Mouse (Mus musculus) CD4-positive, CD25-positive, alpha-beta regulatory T cell, adult 2 months (primary cell): ENCODE results near the gene Ghrh.

ENCODE experiments used
- DNase-seq: peaks from one replicate; pipeline ENCODE4 v3.0.0-alpha.2; 2012; ENCODE audit warnings: low read depth, low spot score

The Ghrh gene

DNA sequence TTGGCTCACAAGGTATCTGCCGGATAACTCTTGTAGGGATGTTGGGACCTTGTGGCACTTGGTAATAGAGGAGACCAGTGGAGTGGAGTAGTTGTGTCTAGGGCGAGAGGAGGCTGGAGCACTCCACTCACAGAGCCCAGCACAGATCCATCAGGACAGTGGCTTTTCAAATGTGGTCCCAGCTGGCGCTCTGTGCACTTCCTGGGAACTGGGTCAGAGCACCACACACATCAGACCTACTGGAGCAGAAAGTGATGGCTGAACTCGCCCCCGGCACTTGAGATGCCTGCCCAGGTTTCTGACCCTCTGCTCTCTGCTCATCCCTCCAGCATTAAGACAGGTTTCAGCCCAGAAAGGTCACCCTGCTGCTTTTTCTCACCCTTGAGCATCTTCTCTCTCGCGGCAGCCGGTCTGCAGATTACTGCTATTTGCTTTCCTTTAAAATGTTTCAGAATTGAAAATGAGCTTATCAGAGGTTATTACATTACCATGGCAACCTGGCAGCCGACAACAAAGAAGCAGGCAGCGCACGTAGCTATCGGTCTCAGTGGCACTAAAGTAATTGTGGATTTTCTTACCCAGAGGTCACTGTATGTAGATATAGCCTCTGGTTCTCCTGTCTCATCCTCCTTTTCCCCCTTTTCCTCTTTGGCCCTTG is 1.9 kb upstream of the Ghrh start:
- DNase-seq = no peak

GRCm38 (mm10) chr2:157343337-157343736 is 4.0 kb downstream of the Ghrh start:
- no peak for DNase-seq

DNA sequence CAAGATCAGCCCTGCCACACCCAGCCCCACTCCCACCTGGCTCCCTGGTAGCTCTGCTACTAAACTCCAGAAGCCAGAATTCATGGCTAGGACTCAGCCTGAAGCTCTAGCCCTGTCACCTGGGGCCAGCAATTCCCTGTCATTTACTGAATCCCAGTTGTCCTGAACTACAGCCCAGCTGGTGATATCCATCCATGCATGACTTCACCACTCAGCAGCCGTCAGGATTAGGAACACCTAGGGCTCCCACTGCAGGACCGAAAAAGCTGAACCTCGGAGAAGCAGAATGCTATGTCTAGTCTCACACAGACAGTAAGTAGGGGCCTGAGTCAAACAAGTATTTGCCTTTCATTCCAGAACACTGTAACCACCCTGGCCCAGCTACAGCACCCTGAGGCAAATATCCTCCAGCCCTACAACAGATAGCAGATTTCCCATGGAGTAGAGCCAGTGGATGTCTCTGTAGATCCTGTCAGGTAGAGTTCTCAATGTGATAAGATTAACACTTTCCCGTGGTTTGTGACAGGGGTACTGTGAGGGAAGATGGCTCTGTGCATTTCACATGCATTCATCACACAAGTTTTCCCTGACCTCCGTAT is 4.9 kb downstream of the Ghrh start:
- DNase-seq = no peak

DNA sequence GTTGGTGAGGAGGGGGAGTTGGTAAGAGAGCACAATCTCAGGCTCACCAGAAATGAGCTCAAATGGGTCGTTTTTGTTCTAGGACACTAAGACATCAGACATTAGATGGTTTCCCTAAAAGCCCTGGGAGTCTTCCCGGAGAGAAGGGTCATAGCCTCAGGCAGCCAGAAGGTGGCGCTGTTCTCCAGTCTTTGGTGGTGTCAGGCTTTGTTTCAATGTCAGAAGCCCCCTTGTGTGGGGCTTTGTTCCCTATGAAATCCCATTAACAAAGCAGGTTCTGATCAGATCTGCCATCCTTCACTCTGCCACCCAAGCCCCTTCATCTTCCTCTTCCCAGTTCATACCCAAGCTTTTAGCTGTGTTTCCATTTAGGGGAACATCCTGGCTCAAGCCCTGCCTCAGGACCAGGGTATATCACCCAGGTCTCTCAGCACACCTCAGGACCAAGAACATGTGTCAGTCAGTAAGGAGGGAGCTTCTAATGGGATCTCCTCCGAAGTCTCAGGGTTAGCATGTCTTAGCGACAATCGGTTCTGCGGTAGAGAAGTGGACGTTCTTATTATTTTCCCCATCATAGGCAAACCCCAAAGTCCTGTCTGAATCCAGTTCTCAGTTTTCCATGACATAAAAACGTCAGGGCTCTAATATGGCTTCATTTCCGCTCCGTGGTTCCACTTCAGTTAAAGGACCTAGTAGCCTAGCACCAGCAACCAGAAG is 5.6 kb downstream of the Ghrh start:
- peak; percentile 80 for DNase-seq

DNA sequence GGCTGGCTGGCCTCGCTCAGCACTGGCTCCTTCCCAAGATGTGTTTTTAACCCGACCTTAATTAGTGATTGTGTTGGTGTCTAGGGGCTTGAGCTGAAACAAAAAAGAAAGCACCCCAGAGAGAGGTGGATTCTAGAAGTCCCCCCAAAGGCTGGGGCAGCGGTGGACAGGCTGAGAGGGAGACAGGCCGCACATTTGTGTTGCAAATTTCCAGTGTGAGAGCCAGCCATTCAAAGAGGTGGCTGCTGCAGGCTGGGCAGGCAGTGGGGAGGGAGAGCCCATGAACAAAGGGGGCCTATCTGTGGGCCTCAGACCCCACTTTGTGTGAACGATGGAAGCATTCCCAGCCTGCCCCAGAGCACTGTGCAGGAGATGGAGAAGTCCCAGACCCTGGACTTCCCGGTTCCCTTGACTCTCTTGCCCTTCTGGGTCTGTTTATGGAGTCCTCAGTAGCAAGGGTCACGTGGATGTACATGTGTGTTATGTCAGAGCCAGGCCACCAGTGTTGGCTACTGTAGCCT is 7.0 kb downstream of the Ghrh start:
- DNase-seq = no peak

- DNase-seq = no peak
Measured at GRCm38 (mm10) chr2:157339532-157339931, 7.8 kb downstream of the Ghrh start.

GRCm38 (mm10) chr2:157338663-157339062 is 8.6 kb downstream of the Ghrh start:
- peak; percentile 85 for DNase-seq

DNA sequence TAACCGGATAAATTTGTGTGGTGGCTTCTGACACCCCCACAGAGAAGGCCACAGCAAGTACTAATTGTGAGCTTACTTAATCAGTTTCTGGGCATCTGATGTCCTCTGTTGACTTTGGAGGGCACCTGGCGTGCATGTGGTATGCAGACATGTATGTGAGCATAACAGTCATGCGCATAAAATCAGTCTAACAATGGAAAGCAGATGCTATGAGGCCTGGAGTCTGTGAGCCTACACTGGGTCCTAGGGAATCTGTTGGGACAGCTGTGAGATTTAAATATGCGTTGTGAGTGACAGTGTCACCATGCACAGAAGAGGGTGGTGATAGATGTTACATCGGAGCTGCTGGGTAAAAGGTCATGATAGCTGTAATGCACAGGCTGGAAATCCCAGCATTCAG is 15.2 kb downstream of the Ghrh start:
- no peak for DNase-seq

GRCm38 (mm10) chr2:157328570-157328969 is 18.7 kb downstream of the Ghrh start:
- no peak for DNase-seq

GRCm38 (mm10) chr2:157328106-157328505 is 19.2 kb downstream of the Ghrh start:
- DNase-seq = no peak

DNA sequence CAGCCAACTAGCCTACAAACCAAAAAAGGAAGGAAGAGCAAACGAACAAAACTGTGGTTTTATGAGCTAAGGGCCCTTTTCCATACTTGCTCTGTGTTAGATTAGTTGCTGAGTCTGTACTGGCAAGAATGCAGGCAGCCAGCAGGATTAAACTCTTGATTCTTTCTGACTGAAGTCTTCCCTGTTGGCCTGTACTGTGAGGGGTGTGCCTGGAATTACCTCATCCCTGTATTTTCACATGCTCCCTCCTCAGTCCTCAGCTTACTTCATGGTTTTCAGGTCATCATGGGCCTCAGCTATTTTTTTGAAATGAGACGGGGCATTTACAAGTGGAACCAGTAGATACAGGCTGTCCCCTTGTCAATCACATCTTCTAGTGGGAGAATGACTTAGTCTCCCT is 22.1 kb downstream of the Ghrh start:
- DNase-seq = no peak

GRCm38 (mm10) chr2:157322029-157322766 is 25.1 kb downstream of the Ghrh start:
- DNase-seq = no peak

- DNase-seq = no peak
Measured at GRCm38 (mm10) chr2:157320886-157321285, 26.4 kb downstream of the Ghrh start.

- no peak for DNase-seq
Measured at GRCm38 (mm10) chr2:157320135-157320534, 27.2 kb downstream of the Ghrh start.

DNA sequence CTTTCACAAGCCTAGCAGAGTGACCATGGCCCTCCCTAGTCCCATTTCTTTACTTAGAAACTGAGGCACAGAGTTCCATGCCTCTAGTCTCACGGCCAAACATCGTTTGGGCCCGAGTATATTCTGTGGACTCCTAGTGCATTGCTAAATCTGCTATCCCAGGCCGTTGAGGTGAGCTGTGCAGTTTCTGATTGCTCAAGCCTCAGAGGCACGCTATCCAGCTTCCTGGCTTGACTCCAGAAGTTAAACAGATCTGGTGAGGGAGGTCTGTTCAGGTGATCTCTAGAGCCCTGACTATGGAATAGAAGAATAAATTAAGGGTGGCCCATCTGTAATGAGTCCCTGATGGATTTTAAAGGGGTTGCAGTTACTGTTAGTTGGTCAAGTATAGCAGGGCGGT is 30.1 kb downstream of the Ghrh start:
- DNase-seq = no peak

DNA sequence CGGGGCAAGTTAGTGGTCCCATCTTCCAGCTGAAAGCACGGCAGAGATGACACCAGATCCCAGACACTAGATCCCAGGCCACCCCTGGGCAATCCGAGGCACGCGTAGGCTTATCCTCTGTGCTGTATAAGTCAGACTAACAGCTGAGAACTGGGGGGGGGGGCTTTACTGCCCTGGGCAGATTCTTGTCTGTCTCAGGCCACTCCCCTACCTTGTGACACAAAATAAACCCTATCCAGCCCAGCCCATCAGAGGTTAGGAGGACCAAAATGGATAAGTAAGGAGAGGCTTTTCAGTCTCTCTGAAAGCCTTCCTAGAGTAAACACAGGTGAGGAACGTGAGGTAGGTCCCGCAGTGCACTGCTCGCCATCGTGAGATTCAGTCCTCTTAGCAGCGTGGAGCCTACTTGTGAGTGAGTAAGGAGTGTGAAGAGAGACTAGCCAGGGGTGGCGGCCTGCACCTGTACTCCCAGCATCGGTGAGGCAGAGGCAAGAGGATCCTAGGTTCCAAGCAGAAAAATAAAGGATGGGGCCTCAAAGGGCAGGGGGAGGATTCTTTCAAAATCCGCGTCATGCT is 30.9 kb downstream of the Ghrh start:
- no peak for DNase-seq

DNA sequence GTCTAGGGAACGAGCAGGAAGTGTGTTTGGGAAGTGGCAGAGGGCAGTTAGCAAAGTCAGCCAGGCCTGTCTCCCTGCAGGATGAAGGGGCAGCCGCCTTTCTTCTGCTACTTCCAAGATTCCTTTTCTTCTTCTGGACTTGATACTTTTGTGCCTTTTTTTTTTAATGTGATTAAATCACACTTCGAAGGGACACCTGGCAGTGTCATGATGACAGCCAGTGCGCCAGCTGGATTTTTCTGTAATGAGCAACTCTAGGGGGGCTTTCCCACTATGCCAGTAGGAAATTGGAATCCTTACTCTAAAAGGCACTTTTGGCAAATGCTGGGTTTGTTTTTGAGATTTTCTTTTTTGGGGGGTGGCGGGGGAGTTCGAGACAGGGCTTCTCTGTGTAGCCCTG is 31.8 kb downstream of the Ghrh start:
- no peak for DNase-seq

- DNase-seq = no peak
Measured at GRCm38 (mm10) chr2:157314310-157314709, 33.0 kb downstream of the Ghrh start.

- no peak for DNase-seq
Measured at GRCm38 (mm10) chr2:157313718-157314117, 33.6 kb downstream of the Ghrh start.

GRCm38 (mm10) chr2:157310963-157311637 is 36.2 kb downstream of the Ghrh start:
- DNase-seq = no peak

- DNase-seq = no peak
Measured at GRCm38 (mm10) chr2:157309611-157310010, 37.7 kb downstream of the Ghrh start.
